Mouse (Mus musculus): ENCODE results near the gene Wdr93.

DNA sequence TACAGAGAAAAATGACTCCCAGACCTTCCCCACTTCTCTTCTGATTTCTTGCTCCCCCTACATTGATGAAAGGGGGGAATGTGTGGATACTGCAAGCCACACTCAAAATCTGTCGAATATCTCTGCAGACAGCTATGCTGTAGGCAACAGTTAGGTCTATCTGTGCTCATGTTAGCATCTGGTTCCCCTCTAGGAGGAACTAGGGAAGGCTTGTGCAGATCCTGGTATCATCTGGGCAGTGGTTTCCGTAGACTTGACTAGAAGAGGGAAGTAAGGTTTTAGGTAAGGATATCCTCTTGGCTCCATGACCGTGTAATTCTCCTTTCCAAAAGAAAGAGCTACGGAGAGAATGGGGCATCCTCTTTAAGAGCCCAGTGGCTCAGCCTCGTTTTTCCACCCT, 1.6 kb downstream of the Wdr93 start:
- no peak for TF ChIP-seq CTCF (IDR thresholded peaks at IDR 0.05; ENCODE audit: extremely low read depth, insufficient read length, insufficient replicate concordance, low read depth, low read length)
- TF ChIP-seq POLR2A (IDR thresholded peaks at IDR 0.05; ENCODE audit: low read depth, low read length) = no peak
